Mouse (Mus musculus): ENCODE measurements around the gene Brd9.

DNA sequence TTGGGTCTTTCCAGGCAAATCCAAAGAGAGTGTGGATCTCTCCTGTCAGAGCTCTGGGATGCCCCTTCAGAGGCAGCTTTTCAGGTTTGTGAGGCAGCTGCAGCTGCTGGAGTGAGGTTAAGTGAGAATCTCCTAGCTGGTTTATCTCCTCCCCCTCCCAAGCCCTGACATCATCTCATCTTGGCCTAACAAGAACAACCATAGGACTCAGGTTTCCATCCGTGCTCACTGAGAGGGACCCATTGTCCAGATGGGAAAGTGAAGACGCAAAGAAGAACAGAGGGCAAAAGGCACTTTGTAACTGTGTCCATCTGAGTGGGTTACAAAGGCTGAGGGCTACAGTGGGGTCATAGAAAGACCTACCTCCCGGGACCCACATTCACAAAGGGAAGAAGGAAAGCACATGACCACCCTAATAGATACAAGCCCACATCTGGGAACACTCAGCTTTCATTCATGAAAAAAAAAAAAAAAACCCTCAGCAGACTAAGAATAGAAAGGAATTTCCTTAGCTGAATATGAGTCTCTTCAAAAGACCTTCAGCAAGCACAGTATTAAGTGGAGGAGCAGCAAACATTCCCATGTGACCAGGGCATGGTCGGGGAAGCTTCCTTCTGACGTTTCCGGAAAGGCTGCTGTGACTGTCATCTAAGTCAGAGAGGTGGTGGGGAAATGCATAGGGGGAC lies 45.0 kb upstream of the Brd9 start:
- TF ChIP-seq CTCF (IDR thresholded peaks at IDR 0.05; ENCODE audit: control insufficient read depth, insufficient read depth, insufficient replicate concordance, low read depth, low read length) (no peak), POLR2A (IDR thresholded peaks at IDR 0.05; ENCODE audit: control insufficient read depth, low read depth, low read length) (no peak)

Data from testis, adult 2 months (tissue).